ENCODE assay signal across 24 mouse cellular contexts in genomic region chr12:118510989-118511388, GRCm38 (mm10).
"Had no signal": no experiment of that assay in that cellular context is flagged by ENCODE, and none has a peak within 500 bp of the region (broad histone marks: within the 10 kb centered on the region; RNA-seq: fewer than 3 reads in every experiment).

No protein-coding gene starts in this region.

- H3K27ac ChIP-seq: gastrocnemius, adult 2 months; heart, adult 2 months; hindbrain, embryonic 10.5 days; hindbrain, embryonic 12.5 days; hindbrain, embryonic 14.5 days; intestine, embryonic 15.5 days; layer of hippocampus, adult 2 months; limb, embryonic 13.5 days; limb, embryonic 15.5 days had no signal

- ATAC-seq: hindbrain, embryonic 16.5 days; inflammation-experienced regulatory T-cells, adult 6 months; intestine, embryonic 15.5 days; intestine, postnatal 0 days had no signal

- H3K4me1 ChIP-seq: intestine, embryonic 15.5 days; limb, embryonic 15.5 days had no signal

- H3K4me3 ChIP-seq: gastrocnemius, adult 2 months; heart, adult 2 months; hindbrain, embryonic 10.5 days; hindbrain, embryonic 12.5 days; intestine, embryonic 15.5 days; layer of hippocampus, adult 2 months; limb, embryonic 13.5 days; limb, embryonic 15.5 days had no signal

- H3K27me3 ChIP-seq: intestine, embryonic 15.5 days; limb, embryonic 15.5 days had no signal

- H3K36me3 ChIP-seq: hindbrain, embryonic 10.5 days; hindbrain, embryonic 12.5 days; intestine, embryonic 15.5 days; limb, embryonic 13.5 days; limb, embryonic 15.5 days had no signal

- H3K4me2 ChIP-seq: heart, embryonic 11.5 days; hindbrain, embryonic 12.5 days; hindbrain, embryonic 14.5 days; intestine, embryonic 15.5 days; limb, embryonic 13.5 days; limb, embryonic 15.5 days had no signal

- H3K9me3 ChIP-seq: hindbrain, embryonic 10.5 days; hindbrain, embryonic 12.5 days; intestine, embryonic 15.5 days; limb, embryonic 13.5 days; limb, embryonic 15.5 days had no signal

- DNase-seq: gastrocnemius, adult 2 months; gastrocnemius, postnatal 10 days; gastrocnemius, postnatal 25 days; heart, adult 2 months; heart, postnatal 10 days; heart, postnatal 4 days; kidney, adult 18-20 months; kidney, adult 8-10 months; kidney, postnatal 10 days; kidney, postnatal 25 days; kidney, postnatal 4 days; layer of hippocampus, postnatal 36 days; left cerebral cortex, postnatal 4 days had no signal

- H3K9ac ChIP-seq: hindbrain, embryonic 12.5 days; hindbrain, embryonic 14.5 days; intestine, embryonic 15.5 days; limb, embryonic 13.5 days; limb, embryonic 15.5 days had no signal
